Mouse (Mus musculus) limb, embryonic 14.5 days (tissue): ENCODE data around the gene Usp11. TPM values are rescaled to one million over a fixed set of nuclear protein-coding genes. Genes with fewer than 3 reads are reported as not detected.

Experiments
- ATAC-seq: fragments of 200-750 bp; cut with Nextera tagmentation; 2 replicates; pipeline ENCODE4 v1.8.0; 2017; ENCODE audit warnings: low read depth, moderate number of reproducible peaks, moderate TSS enrichment; ENCODE audit not compliant: low FRiP score
- DNase-seq: peaks from one replicate; pipeline ENCODE4 v3.0.0-alpha.2; 2015; ENCODE audit warnings: low spot score
- H3K27ac ChIP-seq: fragments of 300-500 bp; sonication (generic); replicated peaks from 2 replicates; pipeline ENCODE4 v1.5.1; 2014; ENCODE audit warnings: low read depth, mild to moderate bottlenecking, low read length, moderate library complexity, mixed read lengths
- H3K27me3 ChIP-seq: fragments of 300-500 bp; sonication (generic); 2 replicates; pipeline ENCODE4 v1.6.1; 2014; ENCODE audit warnings: low read length, mixed read lengths; ENCODE audit not compliant: control insufficient read depth, insufficient read depth
- H3K36me3 ChIP-seq: fragments of 300-500 bp; sonication (generic); 2 replicates; pipeline ENCODE4 v1.6.1; 2014; ENCODE audit warnings: mild to moderate bottlenecking, low read length, moderate library complexity, mixed read lengths; ENCODE audit not compliant: control insufficient read depth, insufficient read depth
- H3K4me1 ChIP-seq: fragments of 300-500 bp; sonication (generic); 2 replicates; pipeline ENCODE4 v1.6.1; 2014; ENCODE audit warnings: antibody characterized with exemption, low read length, mixed read lengths; ENCODE audit not compliant: control insufficient read depth, insufficient read depth
- H3K4me2 ChIP-seq: fragments of 300-500 bp; sonication (generic); replicated peaks from 2 replicates; pipeline ENCODE4 v1.6.1; 2014; ENCODE audit warnings: low read depth, mild to moderate bottlenecking, low read length, moderate library complexity; ENCODE audit not compliant: severe bottlenecking
- H3K4me3 ChIP-seq: fragments of 300-500 bp; sonication (generic); replicated peaks from 2 replicates; pipeline ENCODE4 v1.5.1; 2014; ENCODE audit warnings: low read length
- H3K9ac ChIP-seq: fragments of 300-500 bp; sonication (generic); 2 replicates; pipeline ENCODE4 v1.6.1; 2014; ENCODE audit warnings: mild to moderate bottlenecking, low read depth, low read length, moderate library complexity; ENCODE audit not compliant: severe bottlenecking
- H3K9me3 ChIP-seq: fragments of 300-500 bp; sonication (generic); 2 replicates; pipeline ENCODE4 v1.6.1; 2016; ENCODE audit warnings: low read length; ENCODE audit not compliant: control insufficient read depth
- POLR2A ChIP-seq: fragments of 200-500 bp; IDR thresholded peaks from 2 replicates; pipeline ENCODE4 v1.8.0; 2012; ENCODE audit warnings: inconsistent platforms, mild to moderate bottlenecking, moderate library complexity, borderline replicate concordance; ENCODE audit not compliant: insufficient read depth, insufficient read length; ENCODE audit errors: extremely low read depth
- WGBS: fragments of 180-500 bp; shearing (Covaris S2); extraction: QIAGEN DNeasy Blood & Tissue Kit; methylation state at CpG from one replicate; pipeline ENCODE4 v1.1.7; 2014; 5-methylcytosine and 5-hydroxymethylcytosine counted together
- polyA plus RNA-seq, 2 experiments: library from polyadenylated mRNA; depleted of rRNA in 1 of 2; stranded (reverse) in 1 of 2; unstranded in 1 of 2; fragments of >200 nt; fragmentation: Nextera tagmentation in 1 of 2; extraction: Ambion mirVana in 1 of 2; gene quantifications; 2 replicates each; pipeline versions ENCODE4 v1.2.1 to v1.2.3; 2012 to 2014

Usp11 gene
- polyA plus RNA-seq, 2 experiments = 43.5 to 78.3 TPM

DNA sequence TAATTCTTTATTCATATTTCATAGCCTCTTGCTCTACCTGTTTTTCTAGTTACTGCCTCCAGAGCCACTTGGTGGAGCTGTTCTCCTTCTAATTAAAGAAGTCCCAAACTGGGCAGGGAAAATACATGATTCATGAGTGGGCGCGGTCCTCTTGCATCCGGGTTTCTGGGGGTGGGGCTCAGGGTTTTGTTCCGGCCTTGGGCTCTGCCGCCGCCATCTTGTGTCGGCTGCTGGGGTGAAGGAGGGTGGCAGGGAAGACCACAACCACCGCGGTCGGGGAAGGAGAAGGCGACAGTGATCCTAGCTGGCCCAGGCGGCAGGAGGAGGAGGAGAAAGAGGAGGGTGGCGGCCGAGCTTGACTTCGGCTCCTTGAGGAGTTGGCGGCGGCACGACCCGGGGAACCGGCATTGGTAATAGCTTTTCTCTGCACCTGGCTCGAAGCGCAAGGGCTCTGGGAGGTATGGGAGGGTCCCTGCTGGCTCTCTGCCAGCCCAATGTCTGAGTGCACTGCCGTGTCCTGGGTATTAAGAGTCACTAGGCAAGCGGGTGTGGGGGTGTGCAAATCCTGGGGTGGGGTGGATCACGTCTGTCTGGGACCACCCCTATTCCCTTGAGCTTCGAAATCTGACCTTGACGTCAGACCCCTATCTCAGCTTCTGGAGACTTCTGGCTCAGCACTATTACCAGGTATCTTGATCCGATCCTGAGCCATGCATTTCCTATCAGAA, 40.8 kb upstream of the Usp11 start:
- WGBS = 10% methylated on average over 24 of the region's 28 CpGs
- peak overlapping the region; percentile 71; the same call in 1 of the 2 replicates for H3K27ac ChIP-seq

DNA sequence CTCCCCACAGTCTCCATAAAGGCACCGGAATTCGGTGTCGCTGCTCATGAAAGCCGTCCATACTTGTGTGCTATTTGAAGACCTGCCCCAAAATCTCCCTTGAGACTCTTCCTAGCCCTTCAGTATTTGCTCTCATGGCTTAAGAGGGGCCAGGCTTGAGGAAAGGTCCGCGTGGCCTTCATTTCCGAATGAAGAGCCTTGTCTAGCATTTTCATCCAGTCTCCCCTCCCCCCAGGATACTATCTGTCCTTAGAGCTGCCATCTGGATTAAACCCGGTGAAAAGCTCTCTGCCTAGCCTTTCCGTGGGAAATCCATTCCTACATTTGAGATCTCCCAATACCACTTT, 40.3 kb upstream of the Usp11 start:
- Histone ChIP-seq H3K27me3 (no peaks in the 10 kb centered on the region), H3K9me3 (no peaks in the 10 kb centered on the region), H3K9ac (peak overlapping the region; percentile 65), H3K4me3 (peak overlapping the region; percentile 55), H3K4me2 (peak overlapping the region; percentile 44), H3K36me3 (peaks cover 12% of the 10 kb centered on the region), H3K4me1 (peaks cover 2% of the 10 kb centered on the region), H3K27ac (no peak overlapping the region)
- ATAC-seq (no peak), DNase-seq (no peak)
- TF ChIP-seq POLR2A = no peak
- 15% methylated on average over 9 of the region's 9 CpGs for WGBS

More for the DNA sequence above, 40.8 kb upstream of the Usp11 start:
- H3K36me3 ChIP-seq = peaks cover 6% of the 10 kb centered on the region
- H3K4me2 ChIP-seq = peak overlapping the region; percentile 44
- peak; percentile 88 for ATAC-seq
- peaks cover 2% of the 10 kb centered on the region for H3K4me1 ChIP-seq
- peak; percentile 50; the same call in 1 of the 2 replicates for TF ChIP-seq POLR2A
- DNase-seq = peak; percentile 91
- H3K4me3 ChIP-seq = peak overlapping the region; percentile 55
- no peaks in the 10 kb centered on the region for H3K9me3 ChIP-seq
- peak overlapping the region; percentile 65 for H3K9ac ChIP-seq
- no peaks in the 10 kb centered on the region for H3K27me3 ChIP-seq

DNA sequence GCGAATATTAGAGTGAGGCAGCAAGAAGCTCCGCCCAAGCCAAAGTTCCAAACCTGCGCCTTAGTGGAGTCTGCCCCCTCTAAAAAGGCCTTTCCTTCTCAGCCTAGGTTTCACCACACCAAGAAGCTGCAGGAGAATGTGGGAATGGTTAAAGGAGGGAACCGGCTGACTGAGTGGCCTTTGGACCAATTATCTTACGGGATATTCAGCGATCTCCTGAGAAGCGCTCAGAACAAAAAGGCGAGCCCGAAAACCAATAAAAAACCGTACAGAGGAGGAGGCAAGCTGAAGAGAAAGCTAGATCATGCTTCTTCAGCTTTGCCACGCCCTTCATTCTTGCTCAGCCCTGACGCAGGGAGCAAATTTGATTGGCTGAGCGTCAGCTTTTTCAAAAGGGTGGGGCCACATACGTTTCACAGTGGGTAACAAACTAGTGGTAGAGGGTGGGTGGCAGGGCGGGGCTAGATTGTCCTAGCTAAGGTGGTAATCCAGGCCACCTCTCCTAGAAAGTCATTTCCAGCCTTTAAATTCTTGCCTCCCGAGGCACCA, 16.1 kb upstream of the Usp11 start, which contains the start of gene Cdk16:
Cdk16 (plus strand) TSS at position 436 of the 549 bp plus-strand sequence.
- Histone ChIP-seq H3K27me3 (no peaks in the 10 kb centered on the region), H3K4me3 (peak within 1 kb of the TSS; percentile 58), H3K27ac (peak within 1 kb of the TSS; percentile 91), H3K9me3 (no peaks in the 10 kb centered on the region), H3K4me1 (no peaks in the 10 kb centered on the region), H3K36me3 (peaks cover under 1% of the 10 kb centered on the region; the same call in 1 of the 2 replicates), H3K9ac (peak within 1 kb of the TSS; percentile 78), H3K4me2 (peak within 1 kb of the TSS; percentile 56)
- TF ChIP-seq POLR2A = peak; percentile 55; the same call in 1 of the 2 replicates
- peak; percentile 93 for ATAC-seq
- 21% methylated on average over 16 of the region's 16 CpGs for whole genome bisulfite sequencing
- DNase-seq = peak; percentile 93

DNA sequence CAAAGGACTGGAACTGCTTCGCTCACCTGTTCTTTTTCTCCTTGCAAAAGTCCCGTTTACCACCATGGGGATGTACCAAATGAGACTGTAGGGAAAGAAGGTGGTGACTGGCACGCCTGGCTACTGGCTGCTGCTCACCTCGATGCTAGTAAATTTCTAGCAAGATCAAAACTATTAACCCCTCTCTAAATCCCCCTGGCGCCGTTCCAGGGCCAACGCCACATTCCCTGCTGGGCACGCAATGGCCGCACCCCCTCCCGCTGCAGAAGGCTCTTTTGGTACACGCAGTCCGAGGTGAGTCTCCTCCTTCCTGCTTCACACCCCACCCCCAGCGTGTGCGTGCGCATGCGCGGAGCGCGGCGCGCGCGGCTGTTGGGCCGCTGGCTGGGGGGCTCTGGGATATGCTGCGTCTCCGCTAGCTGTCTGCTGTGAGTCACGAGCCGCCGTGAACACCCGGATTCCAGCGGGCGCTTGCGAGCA, 15.6 kb upstream of the Usp11 start:
- Histone ChIP-seq H3K4me1 (no peaks in the 10 kb centered on the region), H3K9me3 (no peaks in the 10 kb centered on the region), H3K4me3 (peak overlapping the region; percentile 58), H3K27ac (peak overlapping the region; percentile 91), H3K9ac (peak overlapping the region; percentile 78), H3K27me3 (no peaks in the 10 kb centered on the region), H3K4me2 (peak overlapping the region; percentile 56), H3K36me3 (no peaks in the 10 kb centered on the region)
- DNase-seq (peak; percentile 74), ATAC-seq (peak; percentile 89)
- 26% methylated on average over 25 of the region's 33 CpGs for WGBS
- TF ChIP-seq POLR2A = 0 out of 2 replicates have a peak, but pooled peaks have one; percentile 60

DNA sequence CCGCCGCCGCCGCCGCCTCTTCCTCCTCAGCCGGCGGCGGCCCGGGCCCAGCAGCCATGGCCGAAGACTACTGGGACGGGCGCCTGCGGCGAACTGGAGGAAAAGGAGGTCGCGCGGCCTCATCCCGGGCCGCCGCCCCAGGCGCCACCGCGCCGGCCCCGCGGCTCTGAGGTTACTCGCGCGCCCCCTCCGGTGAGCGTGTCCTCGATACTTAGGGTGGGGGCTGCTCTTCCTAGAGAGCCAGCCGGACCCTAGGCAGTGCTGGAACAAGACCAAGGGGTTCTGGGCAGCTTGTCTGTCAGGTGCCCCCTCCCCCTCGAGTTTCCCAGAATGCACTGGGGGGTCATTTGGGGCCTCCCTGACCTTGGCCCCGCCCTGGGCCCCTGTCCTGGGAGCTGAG, 15.1 kb upstream of the Usp11 start:
- peak; percentile 21 for ATAC-seq
- 16% methylated on average over 3 of the region's 35 CpGs for WGBS
- no peak for TF ChIP-seq POLR2A
- H3K4me1 ChIP-seq = no peaks in the 10 kb centered on the region
- no peaks in the 10 kb centered on the region for H3K9me3 ChIP-seq
- no peaks in the 10 kb centered on the region for H3K27me3 ChIP-seq
- peak overlapping the region; percentile 78 for H3K9ac ChIP-seq
- H3K36me3 ChIP-seq = peaks cover 4% of the 10 kb centered on the region; the same call in 1 of the 2 replicates
- peak; percentile 42 for DNase-seq
- H3K27ac ChIP-seq = peak overlapping the region; percentile 91
- H3K4me3 ChIP-seq = peak overlapping the region; percentile 58
- peak overlapping the region; percentile 56 for H3K4me2 ChIP-seq
